Mouse (Mus musculus) midbrain, postnatal 0 days (tissue): ENCODE measurements around the gene Epb41l3. TPM values are rescaled to one million over a fixed set of nuclear protein-coding genes. Genes with fewer than 3 reads are reported as not detected.

Experiments used
- ATAC-seq: fragments of 200-750 bp; cut with Nextera tagmentation; 2 replicates; pipeline ENCODE4 v1.8.0; 2017; ENCODE audit warnings: moderate number of reproducible peaks, mild to moderate bottlenecking, moderate TSS enrichment, moderate library complexity; ENCODE audit not compliant: low FRiP score
- DNase-seq: peaks from one replicate; pipeline ENCODE4 v3.0.0-alpha.2; 2015; ENCODE audit warnings: low spot score
- H3K27ac ChIP-seq: fragments of 300-500 bp; sonication (generic); 2 replicates; pipeline ENCODE4 v1.5.1; 2014; ENCODE audit warnings: low read depth, mild to moderate bottlenecking, low read length, mixed read lengths
- H3K27me3 ChIP-seq: fragments of 300-500 bp; sonication (generic); 2 replicates; pipeline ENCODE4 v1.6.1; 2014; ENCODE audit warnings: low read length, control low read depth, mixed read lengths; ENCODE audit not compliant: insufficient read depth
- H3K36me3 ChIP-seq: fragments of 300-500 bp; sonication (generic); 2 replicates; pipeline ENCODE4 v1.6.1; 2014; ENCODE audit warnings: low read length, control low read depth, mixed read lengths; ENCODE audit not compliant: insufficient read depth
- H3K4me1 ChIP-seq: fragments of 300-500 bp; sonication (generic); 2 replicates; pipeline ENCODE4 v1.6.1; 2014; ENCODE audit warnings: mild to moderate bottlenecking, control low read depth, antibody characterized with exemption, low read length, mixed read lengths; ENCODE audit not compliant: insufficient read depth
- H3K4me2 ChIP-seq: fragments of 300-500 bp; sonication (generic); 2 replicates; pipeline ENCODE4 v1.6.1; 2014; ENCODE audit warnings: low read depth, mild to moderate bottlenecking, low read length, mixed read lengths; ENCODE audit not compliant: poor library complexity, severe bottlenecking
- H3K4me3 ChIP-seq: fragments of 300-500 bp; sonication (generic); 2 replicates; pipeline ENCODE4 v1.5.1; 2014; ENCODE audit warnings: low read depth, mild to moderate bottlenecking, low read length, moderate library complexity
- H3K9ac ChIP-seq: fragments of 300-500 bp; sonication (generic); replicated peaks from 2 replicates; pipeline ENCODE4 v1.6.1; 2014; ENCODE audit warnings: mild to moderate bottlenecking, low read length, moderate library complexity, mixed read lengths; ENCODE audit not compliant: poor library complexity, severe bottlenecking
- H3K9me3 ChIP-seq: fragments of 300-500 bp; sonication (generic); 2 replicates; pipeline ENCODE4 v1.6.1; 2016; ENCODE audit warnings: low read length, control low read depth
- CTCF ChIP-seq: IDR thresholded peaks from 2 replicates; pipeline ENCODE4 v1.5.1; 2016; ENCODE audit warnings: antibody characterized with exemption, mild to moderate bottlenecking
- WGBS: fragments of 180-500 bp; shearing (Covaris S2); extraction: QIAGEN DNeasy Blood & Tissue Kit; methylation state at CpG from one replicate; pipeline ENCODE4 v1.1.7; 2014; 5-methylcytosine and 5-hydroxymethylcytosine counted together
- polyA plus RNA-seq: library from polyadenylated mRNA; unstranded; fragments of >200 nt; fragmentation: Nextera tagmentation; extraction: Ambion mirVana; gene quantifications from 2 replicates; pipeline ENCODE4 v1.2.1, GENCODE M21; 2015
- total RNA-seq: library from RNA; depleted of rRNA; stranded (reverse); fragments of >200 nt; gene quantifications from 2 replicates; pipeline ENCODE4 v1.2.3, GENCODE M21; 2014

The Epb41l3 gene
- total and polyA plus RNA-seq, 2 experiments from 2014 or later: 72.1 to 102 TPM

DNA sequence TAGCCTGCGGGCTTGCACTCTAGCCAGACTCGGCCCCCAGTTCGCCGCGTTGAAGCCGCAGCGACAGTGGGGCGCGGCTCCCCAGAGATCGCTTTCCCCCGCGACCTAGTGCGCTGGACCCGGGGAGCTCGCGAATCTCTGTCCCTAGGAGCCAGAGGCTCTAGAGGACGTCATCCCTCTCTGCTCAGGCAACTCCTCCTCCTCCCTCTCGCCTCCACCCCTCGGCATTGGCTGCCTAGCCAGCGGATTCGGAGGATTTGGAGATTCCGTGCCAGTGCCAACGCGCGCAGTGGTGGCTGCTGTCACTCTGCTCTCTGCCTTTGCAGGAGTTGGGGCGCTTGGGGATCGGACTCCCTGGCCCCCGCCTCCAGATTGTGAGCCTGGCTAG is 749 bp downstream of the Epb41l3 start:
- peaks cover 6% of the 10 kb centered on the region; the same call in 1 of the 2 replicates for H3K4me1 ChIP-seq
- ATAC-seq (peak; percentile 76), DNase-seq (peak; percentile 78)
- TF ChIP-seq CTCF: no peak
- WGBS: under 1% methylated on average over 27 of the region's 28 CpGs
- H3K4me3 ChIP-seq: peak overlapping the region; percentile 66
- peaks cover 7% of the 10 kb centered on the region; the same call in 1 of the 2 replicates for H3K27me3 ChIP-seq
- peak overlapping the region; percentile 98 for H3K4me2 ChIP-seq
- H3K27ac ChIP-seq: peak overlapping the region; percentile 55
- no peaks in the 10 kb centered on the region for H3K9me3 ChIP-seq
- H3K36me3 ChIP-seq: no peaks in the 10 kb centered on the region
- peak overlapping the region; percentile 68 for H3K9ac ChIP-seq

DNA sequence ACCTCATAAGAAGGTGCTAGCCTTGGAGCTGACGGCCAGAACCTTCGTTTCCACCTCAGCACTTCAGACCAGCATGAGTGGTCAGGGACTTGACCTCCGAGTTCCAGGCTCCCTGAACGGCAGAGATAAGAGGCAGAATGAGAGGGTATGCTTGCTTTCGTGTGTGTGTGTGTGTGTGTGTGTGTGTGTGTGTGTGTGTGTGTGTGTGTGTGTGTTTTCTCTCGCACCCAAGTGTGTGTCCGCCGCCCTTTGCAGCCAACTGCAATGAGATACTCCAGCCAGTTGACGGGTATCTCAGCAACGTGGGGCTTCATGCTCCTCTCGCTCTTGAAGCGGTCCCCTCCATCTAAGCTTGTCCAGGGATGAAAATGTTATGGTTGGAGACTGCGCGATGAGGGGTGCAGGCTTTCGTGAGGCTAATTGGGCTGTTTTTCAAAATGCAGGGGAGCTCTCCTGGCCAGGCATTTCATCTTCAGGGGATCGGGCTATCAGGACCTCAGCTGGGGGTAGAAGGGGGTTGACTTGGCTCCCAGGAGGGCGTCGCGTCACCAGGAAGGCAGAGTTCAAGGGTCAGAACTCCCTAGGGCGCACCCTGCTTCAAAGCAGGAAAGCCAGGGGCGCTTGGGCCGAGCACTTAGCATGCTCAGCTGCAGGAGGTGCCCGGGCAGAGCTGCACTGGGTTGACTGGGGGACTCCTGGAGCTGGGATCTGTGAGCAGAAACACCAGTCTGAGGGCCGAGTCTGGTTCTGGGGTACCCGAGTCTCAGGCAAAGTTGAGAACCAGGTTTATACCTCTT is 1.5 kb downstream of the Epb41l3 start:
- Histone ChIP-seq H3K27ac (no peak overlapping the region), H3K9ac (peak overlapping the region; percentile 68), H3K27me3 (peaks cover 7% of the 10 kb centered on the region; the same call in 1 of the 2 replicates), H3K4me1 (peaks cover 6% of the 10 kb centered on the region; the same call in 1 of the 2 replicates), H3K36me3 (no peaks in the 10 kb centered on the region), H3K4me3 (peak overlapping the region; percentile 66), H3K4me2 (peak overlapping the region; percentile 98), H3K9me3 (no peaks in the 10 kb centered on the region)
- DNase-seq (no peak), ATAC-seq (no peak)
- TF ChIP-seq CTCF: no peak
- WGBS: under 1% methylated on average over 25 of the region's 25 CpGs

DNA sequence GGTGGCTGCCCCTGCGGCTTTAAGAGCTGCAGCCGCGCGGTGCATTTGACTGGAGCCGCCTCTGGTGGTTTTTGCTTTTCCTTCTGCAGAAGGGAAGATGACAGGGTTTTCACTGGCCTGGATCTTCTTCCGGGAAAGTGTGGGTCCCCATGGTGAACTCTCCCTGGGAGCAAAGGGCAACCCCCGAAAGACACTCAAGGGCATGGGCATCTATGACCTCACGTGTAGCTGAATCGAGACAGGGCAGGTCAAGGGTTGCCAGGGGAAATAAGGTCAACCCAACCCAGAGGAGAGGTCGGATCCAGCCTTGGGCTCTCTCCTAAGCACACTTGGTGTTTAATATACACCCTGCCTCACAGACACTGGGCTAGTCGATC is 2.0 kb downstream of the Epb41l3 start:
- no peak for TF ChIP-seq CTCF
- H3K9ac ChIP-seq: no peak overlapping the region; the same call in 1 of the 2 replicates
- WGBS: 11% methylated on average over 11 of the region's 11 CpGs
- H3K9me3 ChIP-seq: no peaks in the 10 kb centered on the region
- DNase-seq: no peak
- no peak overlapping the region for H3K27ac ChIP-seq
- peak overlapping the region; percentile 66 for H3K4me3 ChIP-seq
- H3K36me3 ChIP-seq: no peaks in the 10 kb centered on the region
- ATAC-seq: no peak
- H3K4me2 ChIP-seq: peak overlapping the region; percentile 98
- H3K4me1 ChIP-seq: peaks cover 6% of the 10 kb centered on the region; the same call in 1 of the 2 replicates
- H3K27me3 ChIP-seq: peaks cover 7% of the 10 kb centered on the region; the same call in 1 of the 2 replicates

DNA sequence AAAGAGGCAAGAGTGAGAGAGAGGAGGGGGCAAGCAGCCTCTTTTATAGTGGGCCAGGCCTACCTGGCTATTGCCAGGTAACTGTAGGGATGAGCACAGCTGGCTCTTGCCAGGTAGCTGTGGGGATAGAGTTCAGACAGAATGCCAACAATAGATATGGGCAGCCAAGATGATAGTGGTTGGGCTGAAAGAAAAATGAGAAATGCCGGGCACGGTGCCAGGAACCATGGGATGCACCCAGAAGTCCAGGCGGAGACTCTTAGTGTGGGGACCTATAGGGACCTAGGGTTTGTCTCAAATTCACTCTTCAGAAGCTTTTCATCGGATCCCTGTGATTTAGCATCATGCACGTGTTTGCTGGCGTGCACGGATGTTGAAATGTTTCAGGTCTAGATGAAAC is 6.8 kb downstream of the Epb41l3 start:
- WGBS: 89% methylated on average over 7 of the region's 7 CpGs
- no peak for ATAC-seq
- TF ChIP-seq CTCF: no peak

DNA sequence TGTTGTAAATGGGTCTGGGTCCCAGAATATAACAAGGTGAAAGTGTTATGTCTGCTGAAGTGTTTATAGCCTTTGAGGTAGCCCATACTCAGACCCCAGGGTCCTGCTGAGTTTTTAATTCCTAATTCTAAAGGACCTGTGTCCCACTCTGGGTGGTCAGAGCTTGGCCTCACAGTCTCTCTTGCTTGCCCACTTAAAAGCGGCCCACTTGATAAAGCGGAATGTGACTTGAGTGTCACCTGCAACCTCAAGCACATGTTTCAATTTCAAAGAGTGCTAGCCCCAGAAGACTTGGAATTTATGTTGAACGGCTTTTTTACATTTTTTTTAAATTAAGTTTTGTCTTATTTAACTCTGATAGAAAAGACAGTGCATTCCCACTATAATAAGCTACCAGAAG is 16.1 kb downstream of the Epb41l3 start:
- 92% methylated on average over 3 of the region's 3 CpGs for WGBS
- Histone ChIP-seq H3K27ac (no peak overlapping the region), H3K36me3 (no peaks in the 10 kb centered on the region), H3K27me3 (no peaks in the 10 kb centered on the region), H3K9me3 (no peaks in the 10 kb centered on the region), H3K4me3 (no peak overlapping the region), H3K4me1 (no peaks in the 10 kb centered on the region), H3K9ac (no peak overlapping the region), H3K4me2 (no peak overlapping the region)
- no peak for DNase-seq
- ATAC-seq: no peak
- TF ChIP-seq CTCF: no peak

More for the DNA sequence above, 6.8 kb downstream of the Epb41l3 start:
- Histone ChIP-seq H3K36me3 (no peaks in the 10 kb centered on the region), H3K27me3 (peaks cover 4% of the 10 kb centered on the region; the same call in 1 of the 2 replicates), H3K4me3 (no peak overlapping the region), H3K27ac (no peak overlapping the region), H3K9ac (no peak overlapping the region), H3K9me3 (no peaks in the 10 kb centered on the region), H3K4me1 (peaks cover under 1% of the 10 kb centered on the region; the same call in 1 of the 2 replicates), H3K4me2 (no peak overlapping the region)
- DNase-seq: no peak

DNA sequence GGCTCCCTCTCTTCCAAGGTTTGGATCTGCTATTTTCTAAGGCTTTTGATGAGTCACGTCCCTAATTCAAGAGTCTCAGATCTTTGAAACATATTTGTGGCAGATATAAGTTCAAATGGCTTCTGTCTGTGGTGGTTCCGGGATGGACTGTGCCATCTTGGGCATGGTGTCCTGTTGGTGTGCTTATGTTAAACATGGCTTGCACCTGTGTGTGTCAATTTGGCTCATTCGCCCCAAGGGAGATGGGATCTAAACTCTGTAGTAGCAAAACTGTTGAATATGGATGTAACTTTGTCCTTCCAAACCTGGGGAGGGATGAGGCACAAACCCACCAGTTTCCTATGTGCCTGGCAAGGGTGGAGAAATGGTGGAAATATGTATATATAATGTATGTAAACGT is 21.6 kb downstream of the Epb41l3 start:
- DNase-seq: no peak
- no peak for ATAC-seq
- no peaks in the 10 kb centered on the region for H3K36me3 ChIP-seq
- no peak overlapping the region for H3K4me3 ChIP-seq
- no peaks in the 10 kb centered on the region for H3K4me1 ChIP-seq
- H3K9me3 ChIP-seq: no peaks in the 10 kb centered on the region
- H3K27ac ChIP-seq: no peak overlapping the region
- H3K4me2 ChIP-seq: no peak overlapping the region
- no peaks in the 10 kb centered on the region for H3K27me3 ChIP-seq
- TF ChIP-seq CTCF: no peak
- 91% methylated on average over 4 of the region's 4 CpGs for WGBS
- H3K9ac ChIP-seq: no peak overlapping the region
